Mouse (Mus musculus): ENCODE data around the gene Mtmr2.
"Not testable (repeated sequence)": the region's sequence is repeated elsewhere in the genome, so short reads cannot be mapped to it uniquely, and the experiment has no call there.

The Mtmr2 gene

DNA sequence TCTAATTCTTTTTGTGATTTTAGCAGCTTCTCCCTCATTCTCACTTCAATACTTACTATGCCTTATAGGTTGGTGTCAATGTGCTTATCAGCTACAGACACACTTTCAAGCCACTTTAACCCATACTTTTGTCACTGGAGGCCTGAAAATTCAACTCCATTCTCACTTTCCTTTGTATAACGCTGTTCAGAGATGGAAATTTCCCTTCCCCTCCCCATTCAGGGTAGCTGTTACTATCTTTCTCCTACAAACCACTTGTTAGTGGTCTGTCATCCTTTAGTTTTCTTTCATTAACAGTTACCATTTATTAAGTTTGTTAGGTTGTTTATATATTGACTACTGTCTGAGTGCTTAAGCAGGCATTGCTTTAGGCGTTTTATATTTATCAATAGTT is at the start of gene Mtmr2:
Gene Mtmr2, plus strand, starts transcription at position 7 of the 394 bp plus-strand sequence.
- CTCF ChIA-PET: no interaction called here
- POLR2A ChIA-PET: interaction anchor here in 3 of 4 experiments (0.6 to 3.5 kb wide), 27 partner anchors 9 to 752 kb away, joined by 3 to 29 read pairs (median 5); partner anchors contain the start of genes Cep57 (in 3 of the 3), Fam76b (in 3 of the 3), Cwc15 (in 1 of the 3) and Kdm4d (in 1 of the 3)

DNA sequence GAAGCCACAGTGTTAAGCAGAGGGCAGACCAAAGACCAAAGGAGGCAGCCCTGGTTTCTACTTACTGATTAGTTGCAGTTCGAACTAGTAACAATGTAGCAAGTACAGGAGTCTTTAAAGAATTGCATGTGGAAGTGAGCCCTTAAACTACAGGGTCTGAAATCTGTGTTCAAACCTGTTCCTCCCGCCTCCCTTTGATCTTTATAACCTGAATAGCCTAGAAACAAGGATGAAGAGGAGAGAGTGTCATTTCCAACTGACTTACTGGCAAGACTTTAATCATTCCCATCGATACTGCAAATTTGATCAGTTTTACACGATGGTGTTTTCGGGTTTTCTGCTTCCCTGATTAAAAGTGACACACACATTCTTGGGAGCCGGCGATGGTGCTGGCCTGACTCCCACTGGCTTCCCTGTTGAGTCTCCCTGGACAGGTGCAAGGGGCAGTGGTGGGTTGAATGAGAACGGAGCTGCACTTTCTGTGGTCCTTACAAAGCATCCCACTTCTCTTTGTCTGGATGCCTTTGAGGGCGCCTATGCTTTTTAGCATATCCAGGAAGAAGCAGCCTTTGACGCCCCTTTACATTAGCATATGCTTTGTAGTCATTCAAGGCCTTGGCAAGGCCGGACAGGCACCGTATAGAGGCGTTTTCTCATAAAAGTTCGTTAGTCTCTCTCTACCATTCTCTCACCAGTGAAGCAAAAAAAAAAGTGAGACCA is 49.0 kb upstream of the Mtmr2 start:
- POLR2A ChIA-PET: interaction anchor here in 3 of 4 experiments (0.5 to 3.1 kb wide), 23 partner anchors 9 to 455 kb away, joined by 3 to 14 read pairs (median 3); partner anchors contain the start of genes Mtmr2 (in 2 of the 3), Cep57 (in 1 of the 3) and Fam76b (in 1 of the 3)
- CTCF ChIA-PET: interaction anchor here (0.6 to 1.7 kb wide), 6 partner anchors 16 to 468 kb away, joined by 3 to 5 read pairs (median 4); no protein-coding TSS in a partner anchor

DNA sequence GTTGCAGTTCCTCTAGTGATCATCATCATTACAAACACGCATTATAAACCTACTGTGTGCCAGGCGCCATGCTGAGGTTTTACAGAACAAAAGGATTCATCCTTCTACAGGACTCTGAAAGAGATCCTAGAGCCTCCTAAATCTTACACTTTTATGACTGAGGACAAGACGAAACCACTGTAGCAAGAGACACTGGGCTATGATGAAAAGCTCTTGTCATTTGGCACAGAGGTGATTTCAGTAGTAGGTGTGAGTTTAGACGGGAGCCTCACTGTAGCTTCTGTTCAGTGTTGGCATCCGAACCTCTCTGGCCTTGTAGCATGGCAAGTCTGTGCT is 48.5 kb upstream of the Mtmr2 start:
- ChIA-PET CTCF (interaction anchor here (0.6 to 1.7 kb wide), 6 partner anchors 17 to 468 kb away, joined by 3 to 5 read pairs (median 4); no protein-coding TSS in a partner anchor), POLR2A (interaction anchor here in 3 of 4 experiments (0.5 to 3.1 kb wide), 22 partner anchors 8 to 456 kb away, joined by 3 to 14 read pairs (median 3); partner anchors contain the start of genes Mtmr2 (in 2 of the 3), Cep57 (in 1 of the 3) and Fam76b (in 1 of the 3))

DNA sequence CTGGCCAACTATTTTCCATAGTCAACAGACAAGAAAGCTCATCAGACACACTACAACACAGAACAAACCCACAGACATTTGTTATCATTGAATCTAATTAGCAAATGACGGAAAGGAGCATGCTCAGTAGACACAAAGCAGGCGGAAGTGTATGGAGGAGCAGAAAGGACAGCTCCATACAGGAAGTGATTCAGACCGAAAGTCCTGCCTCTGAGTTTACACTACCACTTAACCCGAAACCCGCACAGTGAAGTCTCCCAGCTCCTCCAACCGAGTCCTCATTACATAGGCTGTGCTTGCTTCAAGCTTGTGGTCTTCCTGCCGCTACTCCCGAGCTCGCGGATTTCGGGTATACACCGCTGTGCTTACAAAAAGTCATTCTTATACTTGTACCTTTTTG is 46.4 kb upstream of the Mtmr2 start:
- POLR2A ChIA-PET: interaction anchor here in 2 of 4 experiments (0.7 to 3.1 kb wide), 10 partner anchors 10 to 480 kb away, joined by 3 to 14 read pairs (median 4); partner anchors contain the start of genes Fam76b (in 2 of the 2), Cep57 (in 1 of the 2) and Gm17571 (in 1 of the 2)
- CTCF ChIA-PET: interaction anchor here in 3 of 4 experiments (0.8 to 1.3 kb wide), 3 partner anchors 14 to 470 kb away, joined by 3 to 4 read pairs (median 4); no protein-coding TSS in a partner anchor

DNA sequence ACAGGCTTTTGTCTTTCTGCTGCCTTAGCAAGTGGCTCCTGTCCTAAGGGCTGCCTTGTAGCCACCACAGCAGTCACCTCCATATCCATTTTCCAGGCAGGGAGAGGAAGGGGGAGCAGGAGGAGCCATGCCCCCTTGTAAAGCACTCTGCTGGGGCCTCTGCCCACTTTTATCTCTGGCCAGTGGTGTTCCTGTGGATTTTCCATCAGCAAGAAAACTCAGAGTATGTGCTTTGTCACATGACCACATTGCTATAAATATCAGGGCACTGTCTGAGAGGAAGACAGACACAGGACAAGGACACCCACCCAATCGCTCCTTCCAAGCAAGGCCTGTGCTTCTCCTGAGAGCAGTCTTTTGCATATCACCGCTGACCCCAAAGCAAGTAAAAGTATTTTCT is 45.1 kb upstream of the Mtmr2 start:
- CTCF ChIA-PET: no interaction called here
- POLR2A ChIA-PET: no interaction called here

DNA sequence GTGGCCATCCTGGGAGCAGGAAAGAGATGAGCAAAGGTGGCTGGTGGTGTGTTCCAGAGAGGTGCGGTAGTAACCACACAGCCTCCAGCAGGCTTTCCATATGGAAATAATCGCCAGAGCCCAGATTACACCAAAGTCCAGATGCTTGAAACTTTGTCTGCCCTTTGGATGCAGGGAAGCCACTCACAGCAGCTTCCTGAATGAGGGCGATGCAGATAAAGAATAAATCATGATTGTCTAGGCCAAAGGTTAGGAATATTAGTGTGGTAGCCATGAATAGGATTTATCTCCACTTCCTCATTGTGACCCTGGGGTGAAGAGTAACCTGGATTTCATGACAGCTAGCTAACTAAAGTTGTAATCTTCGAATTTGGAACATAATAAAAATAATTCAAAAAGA is 43.3 kb upstream of the Mtmr2 start:
- POLR2A ChIA-PET: no interaction called here
- CTCF ChIA-PET: no interaction called here

DNA sequence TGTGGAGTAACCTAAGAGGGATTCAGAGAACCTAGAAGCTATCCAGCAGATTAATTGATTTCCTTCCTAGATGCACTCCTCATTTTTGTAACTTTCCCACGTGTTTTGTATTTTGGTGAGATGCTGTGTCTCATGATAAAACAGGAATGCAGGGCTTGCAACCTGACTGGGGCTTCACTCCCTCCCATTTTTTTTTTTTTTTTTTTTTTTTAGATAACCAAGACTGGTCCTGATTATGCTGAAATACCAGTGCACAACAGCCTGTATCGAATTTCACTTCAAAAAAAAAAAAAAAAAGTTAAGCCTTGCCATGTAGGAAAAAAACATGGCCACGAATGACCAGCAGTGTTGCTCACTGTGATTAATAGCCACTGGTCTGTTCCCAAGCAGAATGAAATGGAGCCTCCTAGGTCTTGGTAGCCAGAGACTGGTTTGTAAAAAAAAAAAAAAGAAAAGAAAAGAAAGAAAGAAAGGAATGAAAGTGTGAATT is 41.1 kb upstream of the Mtmr2 start:
- CTCF ChIA-PET: interaction anchor here in 1 of 4 experiments (1.2 kb wide), 1 partner anchor 26 kb away, joined by 3 read pairs; no protein-coding TSS in a partner anchor
- POLR2A ChIA-PET: no interaction called here

DNA sequence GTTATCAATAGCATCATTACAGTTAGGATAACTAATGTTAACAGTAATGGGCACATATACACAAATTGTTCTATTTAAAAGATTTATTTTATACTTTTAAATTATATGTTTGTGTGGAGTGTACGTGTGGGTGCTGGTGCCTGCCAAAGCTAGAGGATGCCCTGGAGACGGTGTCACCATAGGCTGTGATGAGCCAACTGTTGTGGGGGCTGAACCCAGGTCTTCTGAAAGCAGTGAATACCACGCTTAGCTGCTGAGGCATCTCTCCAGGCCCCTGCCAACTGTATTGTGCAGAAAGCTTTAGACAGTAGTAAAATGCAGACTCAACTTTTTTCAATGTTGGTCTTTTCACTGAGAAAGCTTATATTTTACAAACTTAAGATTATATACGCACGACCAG is 38.8 kb upstream of the Mtmr2 start:
- ChIA-PET POLR2A (interaction anchor here in 2 of 4 experiments (0.6 to 1.6 kb wide), 4 partner anchors 10 to 97 kb away, joined by 3 to 6 read pairs (median 4); no protein-coding TSS in a partner anchor), CTCF (interaction anchor here in 1 of 4 experiments (1.1 kb wide), 1 partner anchor 478 kb away, joined by 4 read pairs; no protein-coding TSS in a partner anchor)

DNA sequence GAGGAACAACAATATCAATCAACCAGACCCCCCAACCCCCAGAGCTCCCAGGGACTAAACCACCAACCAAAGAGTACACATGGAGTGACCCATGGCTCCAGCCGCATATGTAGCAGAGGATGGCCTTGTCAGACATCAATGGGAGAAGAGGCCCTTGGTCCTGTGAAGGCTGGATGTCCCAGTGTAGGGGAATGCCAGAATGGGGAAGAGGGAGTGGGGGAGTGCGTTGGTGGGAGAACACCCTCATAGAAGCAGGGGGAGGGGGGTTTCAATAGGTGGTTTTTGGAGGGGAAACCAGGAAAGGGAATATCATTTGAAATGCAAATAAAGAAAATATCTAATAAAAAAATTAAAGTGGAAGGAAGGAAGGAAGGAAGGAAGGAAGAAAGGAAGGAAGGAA is 32.3 kb upstream of the Mtmr2 start:
- POLR2A ChIA-PET: not testable (repeated sequence)
- CTCF ChIA-PET: interaction anchor here (0.5 to 3.6 kb wide), 20 partner anchors 14 to 752 kb away, joined by 3 to 46 read pairs (median 4); no protein-coding TSS in a partner anchor

DNA sequence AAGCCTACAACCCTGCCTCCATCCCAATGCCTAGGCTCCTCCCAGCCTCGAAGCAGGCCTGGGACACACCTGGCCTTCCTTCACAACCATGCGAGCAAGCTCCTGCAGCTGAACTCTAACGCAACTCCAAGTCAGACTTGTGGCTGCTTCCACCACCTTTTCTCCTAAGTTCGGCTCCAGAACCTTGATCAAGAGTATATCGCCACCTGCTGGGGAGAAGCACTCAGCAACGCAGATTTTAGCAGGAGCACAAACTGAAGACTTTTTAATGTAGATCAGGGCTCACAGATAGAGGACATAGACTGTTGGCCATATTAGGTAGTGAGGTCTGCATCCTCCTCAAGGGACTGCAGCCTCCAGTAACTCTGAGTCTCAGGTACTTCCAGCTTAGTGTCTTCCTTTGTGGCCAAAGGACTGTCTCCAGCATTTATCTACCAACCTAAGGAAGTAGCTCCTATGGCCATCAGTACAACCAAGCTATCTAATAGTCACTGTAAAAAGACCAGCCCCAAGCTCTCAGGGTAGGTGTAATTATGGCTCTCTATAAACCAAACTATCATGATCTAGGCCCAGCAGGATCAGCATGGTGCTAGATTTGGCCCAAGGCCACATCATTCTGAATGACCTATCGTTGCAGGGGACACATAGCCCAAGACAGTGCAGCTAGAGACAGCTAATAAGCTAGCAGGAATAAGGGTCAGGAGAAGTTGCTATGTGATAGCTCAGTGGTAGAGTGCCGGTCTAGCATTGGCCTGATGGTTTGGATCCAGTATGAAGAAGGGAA is 31.7 kb upstream of the Mtmr2 start:
- ChIA-PET POLR2A (interaction anchor here in 1 of 4 experiments (0.5 to 1.6 kb wide), 4 partner anchors 15 to 1275 kb away, joined by 3 to 6 read pairs (median 4); no protein-coding TSS in a partner anchor), CTCF (interaction anchor here (0.5 to 3.6 kb wide), 26 partner anchors 15 to 990 kb away, joined by 3 to 46 read pairs (median 4); partner anchors contain the start of gene Fam76b (in 1 of the 4))

DNA sequence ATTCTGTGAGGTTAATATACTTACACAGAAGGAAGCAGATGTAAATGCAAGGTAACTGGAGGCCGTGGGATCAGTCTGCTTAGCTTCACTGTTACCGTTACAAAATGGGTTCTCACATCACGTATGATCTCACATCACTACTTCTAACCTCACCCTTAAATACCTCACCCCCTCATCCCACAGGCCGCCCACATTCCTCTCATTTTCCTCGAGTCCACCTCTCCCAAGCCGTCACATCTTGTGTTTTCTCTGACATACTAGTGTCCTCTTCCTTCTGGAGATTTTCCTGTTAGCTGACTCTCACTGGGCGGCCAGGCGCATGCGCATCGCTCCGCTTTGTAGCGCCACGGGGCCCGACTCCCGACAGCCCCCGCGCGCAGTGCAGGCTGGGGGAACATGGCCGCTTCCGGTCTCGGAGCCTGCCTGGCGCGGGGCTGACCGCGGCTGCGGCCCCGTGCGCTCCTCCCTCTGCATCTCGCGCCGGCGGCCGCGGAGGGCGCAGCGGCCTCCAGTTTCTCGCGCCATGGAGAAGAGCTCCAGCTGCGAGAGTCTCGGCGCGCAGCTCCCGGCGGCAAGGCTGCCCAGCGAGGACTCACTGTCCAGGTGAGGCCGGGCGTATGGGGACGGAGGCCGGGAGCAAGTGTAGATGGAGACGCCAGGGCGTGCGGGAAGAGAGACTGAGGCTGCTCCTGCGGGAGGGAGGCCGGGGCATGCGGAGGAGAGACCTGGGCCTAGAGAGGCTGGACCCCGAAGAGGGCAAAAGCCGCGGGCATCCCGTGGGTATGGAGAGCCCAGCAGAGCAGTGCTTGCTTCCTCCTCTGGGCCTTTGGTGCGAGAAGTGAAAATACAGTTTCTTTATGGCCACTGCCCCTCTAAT is 826 bp downstream of the Mtmr2 start:
- ChIA-PET POLR2A (interaction anchor here (0.6 to 3.5 kb wide), 33 partner anchors 9 to 751 kb away, joined by 3 to 29 read pairs (median 4); partner anchors contain the start of genes Cep57 (in 3 of the 4), Fam76b (in 3 of the 4), Kdm4d (in 2 of the 4) and Cwc15 (in 1 of the 4)), CTCF (no interaction called here)

DNA sequence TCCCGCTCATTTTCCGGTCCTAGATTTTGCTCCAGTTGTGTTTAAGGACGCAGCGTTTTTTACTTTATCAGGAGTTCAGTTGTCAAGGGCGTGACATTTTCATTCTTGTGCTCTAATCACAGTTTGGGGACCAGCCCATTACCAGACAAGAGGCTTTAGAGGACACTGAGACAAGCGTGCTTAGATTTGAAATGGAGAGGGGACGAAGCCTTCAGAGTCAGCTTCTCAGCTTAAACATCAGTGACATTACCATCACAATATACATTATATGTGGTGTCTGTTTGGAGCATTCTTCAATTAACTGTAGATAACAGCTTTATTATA is 1.4 kb downstream of the Mtmr2 start:
- CTCF ChIA-PET: no interaction called here
- POLR2A ChIA-PET: interaction anchor here (0.6 to 3.5 kb wide), 20 partner anchors 9 to 750 kb away, joined by 3 to 29 read pairs (median 5); partner anchors contain the start of genes Cep57 (in 3 of the 4), Fam76b (in 3 of the 4) and Kdm4d (in 1 of the 4)

DNA sequence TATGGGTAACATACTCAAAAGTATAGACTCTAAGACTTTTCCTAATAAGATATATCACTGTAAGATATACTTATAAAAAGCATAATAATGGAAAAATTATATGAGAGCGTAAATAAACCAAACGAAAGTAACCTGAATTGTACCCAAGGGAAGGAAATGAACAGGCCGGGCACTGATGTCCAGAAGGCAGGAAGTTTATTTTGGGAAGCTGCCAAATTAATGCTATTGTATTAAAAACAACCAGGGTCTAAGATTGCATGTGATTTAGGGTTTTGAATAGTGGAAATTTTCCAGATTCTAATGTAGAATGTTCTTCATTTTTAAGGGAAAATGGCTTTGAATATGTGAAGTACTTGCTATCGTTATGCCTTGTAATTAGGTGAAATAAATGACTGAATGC is 4.3 kb downstream of the Mtmr2 start:
- ChIA-PET POLR2A (interaction anchor here in 1 of 4 experiments (2.6 kb wide), 1 partner anchor 74 kb away, joined by 9 read pairs; the partner anchor contains the start of genes Cep57 and Fam76b), CTCF (no interaction called here)

DNA sequence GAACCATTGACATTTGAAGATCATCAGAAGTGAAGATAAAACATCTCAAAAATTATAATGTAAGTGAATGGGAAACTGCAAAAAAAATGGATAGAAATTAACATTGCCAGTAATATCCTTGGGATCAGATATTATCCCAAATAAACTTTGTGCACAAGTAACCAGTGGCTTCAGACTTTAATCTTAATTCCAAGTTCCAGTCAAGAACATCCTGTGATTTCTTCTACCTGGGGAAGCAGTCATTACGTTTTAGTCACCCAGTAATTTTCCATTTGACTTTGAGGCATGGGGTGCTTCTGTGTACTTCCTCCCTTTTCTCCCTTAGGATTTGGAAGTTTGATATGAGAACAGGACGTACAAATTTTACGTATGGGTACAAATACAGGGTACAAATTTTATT is 12.2 kb downstream of the Mtmr2 start:
- ChIA-PET POLR2A (interaction anchor here in 2 of 4 experiments (2.1 to 3.3 kb wide), 2 partner anchors 11 kb away, joined by 9 to 29 read pairs; partner anchors contain the start of gene Mtmr2 (in 2 of the 2)), CTCF (no interaction called here)

DNA sequence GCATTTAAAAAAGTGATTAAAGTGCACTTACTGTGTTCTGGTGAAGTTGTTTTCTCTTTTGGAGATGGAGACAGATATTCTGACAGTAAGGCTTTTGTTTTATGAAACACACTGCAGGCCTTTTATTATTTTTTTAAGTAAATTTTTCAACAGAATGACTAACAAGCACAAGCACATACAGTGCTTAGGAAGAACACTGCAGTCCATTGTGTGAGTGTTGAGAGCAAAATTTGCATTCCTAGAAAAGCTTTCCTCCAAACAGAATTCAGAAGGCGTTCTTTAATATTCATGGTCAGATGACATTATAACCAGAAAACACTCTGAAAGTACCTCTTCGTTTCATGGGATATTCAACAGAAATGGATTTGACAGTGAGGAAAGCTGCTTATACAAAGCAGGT is 17.4 kb downstream of the Mtmr2 start:
- CTCF ChIA-PET: no interaction called here
- POLR2A ChIA-PET: interaction anchor here in 1 of 4 experiments (1.0 to 1.1 kb wide), 2 partner anchors 61 to 85 kb away, joined by 3 read pairs; no protein-coding TSS in a partner anchor

DNA sequence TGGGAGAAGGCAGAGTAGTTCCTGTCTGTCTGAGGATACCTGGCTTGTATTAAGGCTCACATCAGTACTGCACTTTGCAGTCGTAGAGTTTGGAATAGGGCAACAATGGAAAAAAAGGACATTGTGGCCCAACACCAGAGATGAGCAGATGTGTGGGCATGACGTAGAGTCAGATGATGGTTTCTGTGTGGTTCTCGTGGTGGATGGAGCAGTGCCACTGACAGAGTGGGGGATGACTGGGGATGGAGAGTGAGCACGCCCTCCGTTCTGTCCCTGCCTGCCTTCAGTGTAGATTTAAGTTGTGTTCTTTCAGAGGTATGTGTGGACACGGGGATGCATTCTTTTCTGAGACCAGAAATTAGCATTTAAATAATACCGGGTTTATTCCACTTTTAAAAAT is 18.4 kb downstream of the Mtmr2 start:
- POLR2A ChIA-PET: no interaction called here
- CTCF ChIA-PET: no interaction called here

DNA sequence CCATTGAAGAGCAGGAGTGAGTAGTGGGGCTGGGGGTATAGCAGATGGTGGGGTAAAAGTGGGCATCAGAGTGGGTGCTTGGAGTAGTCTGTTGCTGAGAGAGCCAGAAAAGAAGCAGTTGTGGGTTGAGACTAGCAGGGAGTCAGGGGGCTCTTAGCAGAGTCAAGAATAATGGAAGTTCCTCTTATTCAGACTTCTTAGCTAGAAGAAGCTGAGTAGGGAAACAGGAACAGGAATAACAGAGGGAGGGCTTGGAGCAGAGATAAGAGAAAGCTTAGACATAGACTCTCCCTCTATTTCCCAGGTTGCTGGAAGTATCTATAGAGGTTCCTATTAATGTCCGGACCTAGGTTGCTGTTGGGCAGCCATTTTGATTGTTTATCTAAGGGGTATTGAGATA is 26.5 kb downstream of the Mtmr2 start:
- POLR2A ChIA-PET: interaction anchor here in 1 of 4 experiments (0.6 kb wide), 1 partner anchor 113 kb away, joined by 5 read pairs; no protein-coding TSS in a partner anchor
- CTCF ChIA-PET: no interaction called here

DNA sequence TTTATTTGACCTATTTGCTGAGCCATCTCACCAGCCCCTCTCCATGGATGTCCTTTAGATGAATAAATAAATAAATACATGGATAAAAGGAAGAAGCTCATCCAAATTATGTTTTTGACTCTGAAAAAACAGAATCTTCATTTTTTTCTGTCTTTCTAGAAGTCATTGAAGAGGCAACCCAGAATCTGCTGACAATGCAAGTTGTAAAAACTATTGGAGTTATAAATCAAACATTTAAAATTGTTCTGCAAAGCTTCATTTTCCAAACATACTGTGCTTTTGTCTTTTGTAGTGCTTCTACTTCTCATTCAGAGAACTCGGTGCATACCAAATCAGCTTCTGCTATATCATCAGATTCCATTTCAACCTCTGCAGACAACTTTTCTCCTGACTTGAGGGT is 33.8 kb downstream of the Mtmr2 start:
- POLR2A ChIA-PET: interaction anchor here in 1 of 4 experiments (0.6 to 1.5 kb wide), 3 partner anchors 23 to 298 kb away, joined by 3 to 4 read pairs (median 3); no protein-coding TSS in a partner anchor

More for the DNA sequence above, 33.8 kb downstream of the Mtmr2 start:
- CTCF ChIA-PET: no interaction called here
